Mouse (Mus musculus) midbrain, embryonic 11.5 days (tissue): Measurements from ENCODE around the gene Sec24c. TPM values are rescaled to one million over a fixed set of nuclear protein-coding genes. Genes with fewer than 3 reads are reported as not detected.
"Not testable (repeated sequence)": the region's sequence is repeated elsewhere in the genome, so short reads cannot be mapped to it uniquely, and the experiment has no call there.

ENCODE experiments used
- ATAC-seq: fragments of 200-750 bp; cut with Nextera tagmentation; 2 replicates; pipeline ENCODE4 v1.8.0; 2017; ENCODE audit warnings: moderate TSS enrichment, moderate library complexity; ENCODE audit not compliant: low FRiP score
- DNase-seq: peaks from one replicate; pipeline ENCODE4 v3.0.0; 2015; ENCODE audit warnings: low spot score; ENCODE audit errors: missing footprints
- H3K27ac ChIP-seq: fragments of 300-500 bp; sonication (generic); 2 replicates; pipeline ENCODE4 v1.5.1; 2014; ENCODE audit warnings: low read depth, low read length
- H3K27me3 ChIP-seq: fragments of 300-500 bp; sonication (generic); 2 replicates; pipeline ENCODE4 v1.6.1; 2014; ENCODE audit warnings: mild to moderate bottlenecking, low read length, moderate library complexity, mixed read lengths; ENCODE audit not compliant: control insufficient read depth, insufficient read depth
- H3K36me3 ChIP-seq: fragments of 300-500 bp; sonication (generic); 2 replicates; pipeline ENCODE4 v1.6.1; 2014; ENCODE audit warnings: mild to moderate bottlenecking, low read length, moderate library complexity, mixed read lengths; ENCODE audit not compliant: control insufficient read depth, insufficient read depth
- H3K4me1 ChIP-seq: fragments of 300-500 bp; sonication (generic); 2 replicates; pipeline ENCODE4 v1.6.1; 2014; ENCODE audit warnings: low read length; ENCODE audit not compliant: control insufficient read depth, insufficient read depth
- H3K4me2 ChIP-seq: fragments of 300-500 bp; sonication (generic); 2 replicates; pipeline ENCODE4 v1.6.1; 2014; ENCODE audit warnings: mild to moderate bottlenecking, moderate library complexity
- H3K4me3 ChIP-seq: fragments of 300-500 bp; sonication (generic); 2 replicates; pipeline ENCODE4 v1.5.1; 2014; ENCODE audit warnings: low read depth, low read length
- H3K9ac ChIP-seq: fragments of 300-500 bp; sonication (generic); 2 replicates; pipeline ENCODE4 v1.6.1; 2014; ENCODE audit warnings: low read length
- H3K9me3 ChIP-seq: fragments of 300-500 bp; sonication (generic); 2 replicates; pipeline ENCODE4 v1.6.1; 2016; ENCODE audit warnings: low read length; ENCODE audit not compliant: control insufficient read depth
- WGBS: fragments of 180-500 bp; shearing (Covaris S2); extraction: QIAGEN DNeasy Blood & Tissue Kit; methylation state at CpG from one replicate; pipeline ENCODE4 v1.1.7; 2014; 5-methylcytosine and 5-hydroxymethylcytosine counted together
- polyA plus RNA-seq: library from polyadenylated mRNA; unstranded; fragments of >200 nt; fragmentation: Nextera tagmentation; extraction: Ambion mirVana; gene quantifications from 2 replicates; pipeline ENCODE4 v1.2.1, GENCODE M21; 2014

Sec24c gene
- polyA plus RNA-seq: 74.3 and 74.7 TPM in 2 replicates

DNA sequence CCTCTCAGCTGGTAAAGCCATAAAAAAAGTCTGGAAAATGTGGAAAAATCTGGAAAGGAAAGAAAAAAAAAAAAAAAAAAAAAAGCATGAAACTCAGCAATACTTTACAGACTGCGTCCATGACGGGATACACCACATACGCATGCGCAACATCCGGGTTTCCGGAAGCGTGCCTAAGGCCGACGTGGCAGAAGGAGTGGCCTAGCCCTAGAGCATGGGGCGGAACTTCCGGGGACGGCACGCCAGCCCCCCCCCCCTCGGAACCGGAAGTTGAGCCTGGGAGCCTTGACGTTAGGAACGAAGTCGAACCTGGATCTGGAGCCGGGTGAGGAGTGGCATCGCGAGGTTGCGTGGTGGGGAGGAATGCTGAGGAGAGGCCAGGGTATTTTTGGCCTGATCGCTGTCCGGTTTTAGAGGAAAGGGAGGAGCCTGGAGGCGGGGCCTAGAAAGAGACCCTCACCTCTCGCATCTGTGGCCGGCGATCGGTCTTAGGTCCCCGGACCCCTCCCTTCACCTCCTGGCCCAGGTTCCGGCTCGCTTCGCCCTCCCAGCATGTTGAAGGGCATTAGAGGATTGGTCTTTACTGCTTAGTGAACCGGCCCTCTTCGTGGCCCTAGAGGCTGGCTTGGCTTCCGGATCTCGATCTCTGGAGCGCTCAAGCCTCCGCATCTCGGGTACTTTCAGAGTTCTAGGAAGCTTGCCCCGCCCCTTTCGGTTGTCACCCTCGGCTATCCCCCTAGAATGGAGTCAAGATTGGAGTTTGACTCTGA lies at the start of gene Sec24c:
Sec24c (plus strand) TSS at position 245 of the 770 bp plus-strand sequence.
- Histone ChIP-seq H3K36me3 (peaks cover 9% of the 10 kb centered on the region), H3K9me3 (no peaks in the 10 kb centered on the region)
- whole genome bisulfite sequencing: under 1% methylated on average over 43 of the region's 43 CpGs

DNA sequence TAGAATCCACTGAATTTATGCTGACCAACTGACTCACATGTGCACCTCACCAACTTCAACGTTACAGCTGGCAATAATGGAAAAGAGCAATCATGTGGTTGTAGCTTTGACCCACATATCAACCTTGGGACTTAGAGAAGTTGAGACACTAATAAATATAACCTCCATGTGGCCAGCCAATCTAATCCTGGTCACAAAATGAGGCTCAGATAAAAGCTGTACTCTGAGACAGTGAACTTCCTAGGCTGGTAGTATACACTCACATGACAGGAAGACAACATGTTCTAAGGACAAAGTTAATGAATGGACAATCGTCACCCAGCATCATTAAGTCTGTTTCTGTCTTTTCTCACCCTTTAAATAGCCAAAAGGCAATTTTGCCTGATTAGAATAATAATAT lies 47.7 kb upstream of the Sec24c start:
- ATAC-seq (no peak), DNase-seq (no peak)
- no peak overlapping the region for H3K4me3 ChIP-seq
- 97% methylated on average over 2 of the region's 2 CpGs for WGBS
- no peak overlapping the region for H3K4me2 ChIP-seq
- H3K27ac ChIP-seq: no peak overlapping the region
- no peaks in the 10 kb centered on the region for H3K9me3 ChIP-seq
- no peaks in the 10 kb centered on the region for H3K4me1 ChIP-seq
- no peak overlapping the region for H3K9ac ChIP-seq
- H3K36me3 ChIP-seq: no peaks in the 10 kb centered on the region
- H3K27me3 ChIP-seq: no peaks in the 10 kb centered on the region

More for the DNA sequence above, at the start of gene Sec24c:
- peak within 1 kb of the TSS; percentile 85 for H3K4me2 ChIP-seq
- peak within 1 kb of the TSS; percentile 84 for H3K4me3 ChIP-seq
- H3K9ac ChIP-seq: peak within 1 kb of the TSS; percentile 82
- ATAC-seq (peak; percentile 98), DNase-seq (peak; percentile 100)
- peak within 1 kb of the TSS; percentile 68 for H3K27ac ChIP-seq
- peaks cover 9% of the 10 kb centered on the region for H3K4me1 ChIP-seq
- no peaks in the 10 kb centered on the region for H3K27me3 ChIP-seq

DNA sequence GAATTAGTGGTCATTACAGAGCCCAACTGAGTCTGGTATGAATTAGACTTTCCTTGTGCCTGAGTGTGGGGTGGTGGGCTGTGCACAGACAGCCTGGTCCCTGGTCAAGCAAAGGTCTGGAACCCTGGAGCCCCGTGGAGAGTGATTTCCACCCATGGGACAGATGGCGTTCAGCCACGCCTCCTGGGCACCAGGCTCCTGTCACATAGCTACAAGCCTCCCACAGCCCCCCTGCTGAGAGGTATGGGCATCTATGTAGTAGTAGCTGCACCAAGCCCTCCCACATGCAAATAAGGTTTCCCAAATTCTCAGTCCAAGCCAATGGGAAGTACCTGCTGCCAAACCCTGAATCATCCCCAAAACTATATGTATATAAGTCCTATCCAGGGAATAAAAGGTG lies 47.1 kb upstream of the Sec24c start:
- Histone ChIP-seq H3K4me1 (no peaks in the 10 kb centered on the region), H3K36me3 (no peaks in the 10 kb centered on the region), H3K27ac (no peak overlapping the region), H3K4me2 (no peak overlapping the region), H3K9ac (no peak overlapping the region), H3K4me3 (no peak overlapping the region), H3K27me3 (no peaks in the 10 kb centered on the region), H3K9me3 (no peaks in the 10 kb centered on the region)
- ATAC-seq (no peak), DNase-seq (no peak)
- 88% methylated on average over 3 of the region's 3 CpGs for WGBS

DNA sequence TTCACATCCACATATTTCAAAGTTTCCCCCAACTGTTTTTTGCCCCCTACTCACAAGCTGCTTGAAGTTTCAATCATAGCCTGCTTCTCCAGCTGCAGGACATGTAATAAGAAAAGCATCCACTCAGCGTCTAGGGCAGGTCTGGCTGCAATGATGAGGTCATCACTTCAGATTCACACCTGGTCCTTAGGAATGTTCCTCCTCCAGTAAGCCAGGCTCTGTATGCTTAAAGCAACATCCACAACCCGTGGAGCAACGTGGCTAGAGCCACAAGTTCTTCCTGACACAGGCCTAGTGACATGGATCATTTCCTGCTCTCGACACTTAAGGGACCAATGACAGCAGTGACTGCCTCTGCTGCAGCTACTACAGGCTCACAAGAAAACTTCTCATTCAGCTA lies 42.9 kb upstream of the Sec24c start:
- no peak overlapping the region for H3K9ac ChIP-seq
- H3K36me3 ChIP-seq: no peaks in the 10 kb centered on the region
- H3K4me3 ChIP-seq: no peak overlapping the region
- H3K4me1 ChIP-seq: no peaks in the 10 kb centered on the region
- H3K27me3 ChIP-seq: no peaks in the 10 kb centered on the region
- ATAC-seq: no peak
- DNase-seq: no peak
- WGBS: 78% methylated on average over 4 of the region's 4 CpGs
- no peaks in the 10 kb centered on the region for H3K9me3 ChIP-seq
- H3K4me2 ChIP-seq: no peak overlapping the region
- H3K27ac ChIP-seq: no peak overlapping the region

DNA sequence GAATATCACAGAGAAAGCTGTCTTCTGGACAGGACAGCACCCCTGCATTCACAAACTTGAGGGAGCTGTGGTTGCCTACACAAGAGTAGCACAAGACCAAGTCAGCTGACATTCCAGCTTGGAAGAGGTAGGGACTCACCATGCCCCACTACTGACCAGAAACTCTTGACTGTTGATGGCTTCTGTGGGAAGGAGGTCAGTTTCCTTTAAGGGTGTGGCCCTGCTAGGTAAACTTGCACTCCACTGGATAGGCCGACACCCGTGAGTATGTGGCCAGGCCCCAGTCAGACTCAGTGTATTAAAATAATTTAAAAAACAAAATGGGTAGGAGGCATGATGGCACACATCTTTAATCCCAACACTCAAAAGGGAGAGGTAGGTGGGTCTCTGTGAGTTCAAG lies 38.6 kb upstream of the Sec24c start:
- Histone ChIP-seq H3K9me3 (no peaks in the 10 kb centered on the region), H3K27ac (no peak overlapping the region), H3K4me1 (no peaks in the 10 kb centered on the region), H3K36me3 (no peaks in the 10 kb centered on the region), H3K9ac (no peak overlapping the region), H3K4me3 (no peak overlapping the region), H3K27me3 (no peaks in the 10 kb centered on the region), H3K4me2 (no peak overlapping the region)
- no peak for ATAC-seq
- WGBS: 98% methylated on average over 2 of the region's 2 CpGs
- no peak for DNase-seq

DNA sequence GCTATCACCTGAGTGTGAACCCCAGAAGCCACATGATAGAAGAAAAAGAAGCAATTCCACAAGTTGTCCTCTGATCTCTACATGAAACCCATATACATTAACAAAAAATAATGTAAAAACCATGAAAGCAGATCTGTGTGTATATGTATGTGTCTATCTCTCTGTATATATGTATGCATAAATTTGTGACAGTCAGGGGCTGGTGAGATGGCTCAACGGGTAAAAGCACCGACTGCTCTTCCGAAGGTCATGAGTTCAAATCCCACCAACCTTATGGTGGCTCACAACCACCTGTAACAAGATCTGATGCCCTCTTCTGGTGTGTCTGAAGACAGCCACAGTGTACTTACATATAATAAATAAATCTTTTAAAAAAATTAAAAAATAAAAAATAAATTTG lies 37.1 kb upstream of the Sec24c start:
- not testable (repeated sequence) for H3K27me3 ChIP-seq, H3K9me3 ChIP-seq, ATAC-seq, H3K4me1 ChIP-seq, H3K36me3 ChIP-seq, H3K4me2 ChIP-seq, H3K4me3 ChIP-seq, DNase-seq, H3K9ac ChIP-seq, H3K27ac ChIP-seq
- WGBS: 95% methylated on average over 3 of the region's 3 CpGs

DNA sequence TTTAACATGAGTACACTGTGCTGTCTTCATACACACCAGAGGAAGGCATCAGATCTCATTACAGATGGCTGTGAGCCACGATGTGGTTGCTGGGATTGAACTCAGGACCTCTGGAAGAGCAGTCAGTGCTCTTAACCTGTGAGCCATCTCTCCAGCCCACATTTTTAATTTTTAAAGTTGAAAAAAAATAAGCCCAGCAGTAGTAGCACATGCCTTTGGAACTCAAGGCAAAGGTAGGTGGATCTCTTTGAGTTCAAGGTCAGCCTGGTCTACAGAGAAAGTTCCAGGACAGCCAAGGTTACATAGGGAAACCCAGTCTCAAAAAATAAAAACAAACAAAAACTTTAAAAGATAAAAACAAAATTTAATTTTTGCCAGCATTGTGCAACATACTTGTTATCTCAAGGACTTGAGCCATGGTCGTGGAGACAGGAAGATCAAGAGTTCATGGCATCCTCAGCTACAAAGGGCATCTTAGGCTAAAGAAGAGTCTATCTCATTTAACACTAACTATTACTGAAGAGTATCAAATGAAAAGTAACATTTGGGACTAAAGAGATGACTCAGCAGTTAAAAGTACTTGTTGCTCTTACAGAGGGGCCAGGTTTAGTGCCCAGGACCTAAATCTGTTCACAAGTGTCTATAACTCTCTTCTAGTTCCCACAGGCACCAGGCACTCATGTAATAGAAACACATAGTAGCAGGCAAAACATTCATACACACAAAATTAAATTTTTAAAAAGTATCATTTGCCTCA lies 36.1 kb upstream of the Sec24c start:
- H3K9ac ChIP-seq: no peak overlapping the region
- no peaks in the 10 kb centered on the region for H3K27me3 ChIP-seq
- 93% methylated on average over 2 of the region's 2 CpGs for WGBS
- no peak overlapping the region for H3K27ac ChIP-seq
- H3K4me3 ChIP-seq: no peak overlapping the region
- no peaks in the 10 kb centered on the region for H3K36me3 ChIP-seq
- no peaks in the 10 kb centered on the region for H3K4me1 ChIP-seq
- DNase-seq: no peak
- H3K4me2 ChIP-seq: no peak overlapping the region
- H3K9me3 ChIP-seq: no peaks in the 10 kb centered on the region
- no peak for ATAC-seq

DNA sequence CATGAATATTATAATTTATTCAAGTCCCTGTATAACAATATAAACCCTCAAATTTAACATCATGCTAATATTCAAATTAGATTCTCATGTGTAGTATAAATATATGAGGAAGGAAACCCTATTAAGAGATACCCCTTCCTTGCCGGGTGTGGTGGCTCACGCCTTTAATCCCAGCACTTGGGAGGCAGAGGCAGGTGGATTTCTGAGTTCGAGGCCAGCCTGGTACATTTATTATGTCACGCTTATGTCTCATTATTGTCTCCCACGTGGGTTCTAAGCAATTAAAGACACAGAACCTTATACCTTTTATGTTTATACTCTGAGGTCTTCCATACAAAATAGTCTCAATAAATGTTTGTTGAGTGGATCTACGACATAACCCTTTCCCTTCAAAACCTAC lies 35.4 kb upstream of the Sec24c start:
- no peaks in the 10 kb centered on the region for H3K27me3 ChIP-seq
- H3K4me2 ChIP-seq: no peak overlapping the region
- H3K36me3 ChIP-seq: no peaks in the 10 kb centered on the region
- 93% methylated on average over 6 of the region's 6 CpGs for WGBS
- H3K27ac ChIP-seq: no peak overlapping the region
- DNase-seq: no peak
- no peak overlapping the region for H3K9ac ChIP-seq
- no peaks in the 10 kb centered on the region for H3K4me1 ChIP-seq
- H3K9me3 ChIP-seq: no peaks in the 10 kb centered on the region
- ATAC-seq: no peak
- no peak overlapping the region for H3K4me3 ChIP-seq

DNA sequence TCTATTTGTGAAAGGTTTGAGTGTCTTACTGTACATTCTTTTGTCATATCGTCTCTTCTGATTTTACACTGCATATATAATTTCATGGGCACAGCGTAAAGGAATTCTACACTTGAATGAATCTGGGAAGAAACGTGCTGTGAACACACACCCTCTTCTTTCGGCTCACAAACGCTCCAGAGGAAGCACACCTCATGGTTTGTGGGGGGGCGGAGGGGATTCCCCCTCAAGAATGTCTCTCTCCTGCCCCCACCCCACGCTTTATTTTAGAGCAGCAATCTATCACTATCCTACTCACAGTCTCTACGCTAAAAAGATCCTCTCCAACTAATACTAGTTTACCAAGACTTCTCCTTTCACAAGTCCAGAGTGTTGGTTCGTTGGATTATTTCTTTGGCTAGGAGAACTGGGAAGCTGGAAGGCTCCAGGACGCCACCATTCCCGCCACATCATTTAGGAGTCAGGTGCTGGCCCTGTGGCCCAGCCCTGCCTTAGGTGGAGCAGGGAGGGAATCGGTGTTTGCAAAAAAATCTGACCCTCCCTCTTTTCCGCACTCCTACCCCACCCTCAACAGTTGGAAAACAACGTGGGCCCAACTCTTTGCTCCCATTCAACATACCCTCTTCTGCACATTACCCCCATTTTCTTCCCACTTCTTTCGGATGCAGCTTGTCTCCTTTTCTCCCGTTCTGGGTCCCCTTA lies 34.0 kb upstream of the Sec24c start:
- H3K27ac ChIP-seq: no peak overlapping the region; the same call in 1 of the 2 replicates
- peak overlapping the region; percentile 94 for H3K9ac ChIP-seq
- H3K27me3 ChIP-seq: no peaks in the 10 kb centered on the region
- no peaks in the 10 kb centered on the region for H3K9me3 ChIP-seq
- H3K36me3 ChIP-seq: no peaks in the 10 kb centered on the region
- H3K4me1 ChIP-seq: no peaks in the 10 kb centered on the region
- H3K4me2 ChIP-seq: peak overlapping the region; percentile 61
- DNase-seq (peak; percentile 95), ATAC-seq (peak; percentile 66)
- peak overlapping the region; percentile 72 for H3K4me3 ChIP-seq
- WGBS: 3% methylated on average over 16 of the region's 16 CpGs
